Mouse (Mus musculus) spleen, postnatal 4 days (tissue): Measurements from ENCODE around the gene Flywch1.

Source experiments
- DNase-seq, 2 experiments: peaks; one replicate each; pipeline ENCODE4 v3.0.0; 2022; ENCODE audit warnings: low spot score in 2 of 2

Flywch1 gene

GRCm38 (mm10) chr17:23705525-23706104, 65.8 kb downstream of the Flywch1 start:
- DNase-seq, result no peak

GRCm38 (mm10) chr17:23704741-23705140, 66.7 kb downstream of the Flywch1 start:
- no peak for DNase-seq

DNA sequence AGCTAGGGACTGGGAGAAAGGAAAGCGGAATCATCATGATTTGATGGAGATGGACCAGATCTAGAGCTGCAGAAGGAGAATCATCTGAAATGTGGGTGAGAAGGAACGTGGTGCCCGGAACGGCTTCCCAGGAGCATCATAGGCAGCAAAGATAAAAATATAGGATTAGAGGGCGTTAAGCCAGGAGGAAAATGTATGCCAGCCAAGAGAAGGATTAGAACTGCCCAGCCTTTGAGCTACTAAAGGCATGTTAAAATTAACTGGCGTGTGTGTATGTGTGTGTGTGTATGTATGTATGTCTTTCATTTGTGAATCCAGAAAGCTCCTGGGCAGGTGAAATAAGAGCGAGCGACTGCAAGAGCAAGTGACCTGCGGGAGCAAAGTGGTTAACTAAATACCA, 68.1 kb downstream of the Flywch1 start:
- no peak for DNase-seq
